Mouse (Mus musculus) cortical plate, adult 2 months (tissue): ENCODE measurements around the gene Ankrd52.

Experiments
- CTCF ChIP-seq: fragments of 200-500 bp; IDR thresholded peaks from 2 replicates; pipeline ENCODE4 v1.5.1; 2011; ENCODE audit warnings: mild to moderate bottlenecking, control low read depth, low read length; ENCODE audit not compliant: insufficient read depth; ENCODE audit errors: extremely low read depth
- POLR2A ChIP-seq: fragments of 200-500 bp; IDR thresholded peaks from 2 replicates; pipeline ENCODE4 v1.6.1; 2011; ENCODE audit warnings: mild to moderate bottlenecking, low read length, control low read depth; ENCODE audit not compliant: insufficient read depth; ENCODE audit errors: extremely low read depth

DNA sequence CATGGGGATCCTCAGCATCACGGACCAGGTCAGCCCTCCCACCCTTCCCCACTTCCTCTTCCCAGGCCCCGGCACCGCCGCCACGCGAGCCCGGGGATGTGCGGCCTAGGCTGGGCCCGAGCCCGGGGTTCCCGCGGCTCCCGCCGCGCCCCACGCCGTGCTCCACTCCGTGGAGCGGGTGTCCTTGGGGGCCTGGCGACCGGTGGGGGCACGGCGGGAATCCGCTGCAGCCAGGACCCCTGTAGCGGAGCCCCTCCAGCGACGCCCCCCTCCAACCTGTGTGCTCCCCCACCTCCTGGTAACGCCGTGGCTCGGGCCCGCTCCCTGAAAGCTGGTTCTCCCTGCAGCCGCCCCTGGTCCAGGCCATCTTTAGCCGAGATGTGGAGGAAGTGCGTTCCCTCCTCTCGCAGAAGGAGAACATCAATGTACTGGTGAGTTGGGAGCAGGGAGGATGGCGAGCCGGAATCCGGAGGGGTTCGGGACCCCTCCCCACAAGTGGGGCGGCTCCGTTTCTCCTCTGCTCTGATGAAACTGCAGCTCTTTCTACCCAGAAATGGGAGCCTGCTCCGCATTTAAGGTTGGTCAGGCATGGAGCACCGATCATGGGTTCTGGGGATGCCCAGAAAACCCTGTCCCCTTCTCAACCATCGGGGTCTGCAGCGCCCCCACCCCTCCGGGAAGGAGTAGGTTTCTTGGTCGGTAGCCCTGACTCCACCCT is 466 bp downstream of the Ankrd52 start:
- TF ChIP-seq CTCF: no peak
- TF ChIP-seq POLR2A: no peak
